Mouse (Mus musculus) C2C12 (cell line): ENCODE results near the gene Cpne4.

Source experiments
- CEBPB ChIP-seq: IDR thresholded peaks from one replicate; pipeline ENCODE4 v1.6.1; 2011; ENCODE audit warnings: low read depth, mild to moderate bottlenecking, control low read depth, moderate library complexity
- CTCF ChIP-seq: IDR thresholded peaks from one replicate; pipeline ENCODE4 v1.5.1; 2011; ENCODE audit not compliant: control insufficient read depth, insufficient read depth, insufficient read length
- FOSL1 ChIP-seq: IDR thresholded peaks from one replicate; pipeline ENCODE4 v1.8.0; 2011; ENCODE audit warnings: mild to moderate bottlenecking, low read length; ENCODE audit not compliant: poor library complexity, insufficient read depth, severe bottlenecking
- MAX ChIP-seq: IDR thresholded peaks from one replicate; pipeline ENCODE4 v1.6.1; 2011; ENCODE audit warnings: mild to moderate bottlenecking, control low read depth
- MYOD1 ChIP-seq: IDR thresholded peaks from one replicate; pipeline ENCODE4 v1.6.1; 2011; ENCODE audit warnings: low read depth; ENCODE audit not compliant: control insufficient read depth, insufficient read length
- MYOG ChIP-seq: IDR thresholded peaks from one replicate; pipeline ENCODE4 v1.6.1; 2011; ENCODE audit not compliant: control insufficient read depth, insufficient read length; ENCODE audit errors: extremely low read depth
- USF1 ChIP-seq: IDR thresholded peaks from one replicate; pipeline ENCODE4 v1.6.1; 2011; ENCODE audit warnings: low read depth, mild to moderate bottlenecking, control low read depth, moderate library complexity

DNA sequence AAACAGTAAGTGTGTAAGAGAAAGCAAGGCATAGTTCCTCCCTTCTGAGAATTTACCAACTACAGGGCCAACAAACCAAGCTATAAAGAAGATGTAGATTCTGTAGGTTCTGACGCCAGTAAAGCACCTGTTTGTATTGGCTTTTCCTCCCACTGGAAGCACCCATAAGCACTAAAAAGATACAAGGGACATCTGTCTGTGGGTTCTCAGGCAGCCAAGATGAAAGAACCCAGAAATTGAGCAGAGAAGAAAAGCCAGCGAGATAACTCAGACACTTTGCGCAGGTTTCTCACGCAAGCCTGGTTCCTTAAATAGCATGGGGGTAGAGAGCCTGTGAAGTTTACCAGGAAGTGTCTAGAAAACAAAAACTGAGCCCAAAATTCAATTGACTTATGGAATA lies 374.1 kb downstream of the Cpne4 start:
- TF ChIP-seq USF1, result no peak
- no peak for TF ChIP-seq CTCF
- TF ChIP-seq MAX, result no peak
- TF ChIP-seq MYOD1, result no peak
- no peak for TF ChIP-seq CEBPB
- TF ChIP-seq MYOG, result no peak
- no peak for TF ChIP-seq FOSL1
